Mouse (Mus musculus) CH12.LX (cell line): ENCODE data around the gene Uhrf1bp1. TPM values are rescaled to one million over a fixed set of nuclear protein-coding genes. Genes with fewer than 3 reads are reported as not detected.

ENCODE experiments used
- DNase-seq: peaks from one replicate; pipeline ENCODE4 v3.0.0-alpha.2; 2013; ENCODE audit errors: extremely low read depth
- H3K27ac ChIP-seq: 2 replicates; pipeline ENCODE4 v1.5.1; 2012; ENCODE audit warnings: low read depth, mild to moderate bottlenecking, control low read depth, moderate library complexity; ENCODE audit not compliant: insufficient read depth
- H3K27me3 ChIP-seq: replicated peaks from 2 replicates; pipeline ENCODE3; 2012; ENCODE audit warnings: inconsistent platforms
- H3K36me3 ChIP-seq, 2 experiments: replicated peaks in 1 of 2; 2 replicates each; pipeline versions ENCODE3 to v1.6.1; 2012; ENCODE audit warnings: inconsistent platforms in 1 of 2, low read length in 1 of 2, mild to moderate bottlenecking in 1 of 2, mixed read lengths in 1 of 2, moderate library complexity in 1 of 2; ENCODE audit not compliant: control insufficient read depth in 1 of 2, insufficient read depth in 1 of 2
- H3K4me1 ChIP-seq, 2 experiments: 2 replicates each; pipeline ENCODE4 v1.6.1; 2012; ENCODE audit warnings: inconsistent platforms in 1 of 2, moderate library complexity in 1 of 2; ENCODE audit not compliant: insufficient read depth in 2 of 2, control insufficient read depth in 1 of 2
- H3K4me2 ChIP-seq: 2 replicates; pipeline ENCODE4 v1.6.1; 2012; ENCODE audit warnings: low read depth, mild to moderate bottlenecking, control low read depth; ENCODE audit not compliant: poor library complexity, insufficient read depth, severe bottlenecking
- H3K4me3 ChIP-seq, 3 experiments: fragments of 150-350 bp in 1 of 3; sonication (generic) in 1 of 3; replicated peaks in 1 of 3; 2 replicates each; pipeline versions ENCODE3 to v1.5.1; 2011 to 2012; ENCODE audit warnings: low read depth in 2 of 3, low read length in 2 of 3, mild to moderate bottlenecking in 2 of 3, moderate library complexity in 2 of 3, control low read depth in 1 of 3, improper control_type of control experiment in 1 of 3, inconsistent platforms in 1 of 3, mixed read lengths in 1 of 3; ENCODE audit not compliant: poor library complexity in 1 of 3
- H3K79me2 ChIP-seq: replicated peaks from 2 replicates; pipeline ENCODE4 v1.6.1; 2012; ENCODE audit warnings: mild to moderate bottlenecking, moderate library complexity; ENCODE audit not compliant: control insufficient read depth, poor library complexity, insufficient read depth, severe bottlenecking; ENCODE audit errors: extremely low read depth
- H3K9ac ChIP-seq: 2 replicates; pipeline ENCODE4 v1.6.1; 2012; ENCODE audit warnings: low read depth, mild to moderate bottlenecking, control low read depth, moderate library complexity; ENCODE audit not compliant: insufficient read depth
- H3K9me3 ChIP-seq: replicated peaks from 2 replicates; pipeline ENCODE3; 2012; ENCODE audit warnings: low read length, inconsistent platforms, mixed read lengths
- BHLHE40 ChIP-seq: IDR thresholded peaks from 2 replicates; pipeline ENCODE4 v1.6.1; 2011; ENCODE audit warnings: mild to moderate bottlenecking, low read depth, low read length, improper control_type of control experiment
- CHD1 ChIP-seq: IDR thresholded peaks from 2 replicates; pipeline ENCODE4 v1.6.1; 2012; ENCODE audit warnings: low read depth, low read length, improper control_type of control experiment, inconsistent platforms
- IRF4 ChIP-seq: IDR thresholded peaks from 2 replicates; pipeline ENCODE4 v1.6.1; 2014; ENCODE audit warnings: low read depth, mild to moderate bottlenecking, inconsistent platforms, low read length, improper control_type of control experiment
- JUND ChIP-seq: conservative IDR thresholded peaks from 2 replicates; pipeline ENCODE4 v1.6.1; 2011; ENCODE audit warnings: low read depth, low read length, improper control_type of control experiment
- MEF2A ChIP-seq: IDR thresholded peaks from 2 replicates; pipeline ENCODE4 v1.6.1; 2014; ENCODE audit warnings: low read depth, mild to moderate bottlenecking, inconsistent platforms, low read length, improper control_type of control experiment, borderline replicate concordance
- MXI1 ChIP-seq: IDR thresholded peaks from 2 replicates; pipeline ENCODE4 v1.6.1; 2011; ENCODE audit warnings: mild to moderate bottlenecking, low read depth, low read length, improper control_type of control experiment
- NRF1 ChIP-seq: IDR thresholded peaks from 2 replicates; pipeline ENCODE4 v1.6.1; 2014; ENCODE audit warnings: low read depth, mild to moderate bottlenecking, inconsistent platforms, low read length, improper control_type of control experiment, moderate library complexity
- PAX5 ChIP-seq: IDR thresholded peaks from 2 replicates; pipeline ENCODE4 v1.6.1; 2012; ENCODE audit warnings: low read length, inconsistent platforms, mixed read lengths
- SIN3A ChIP-seq: IDR thresholded peaks from 2 replicates; pipeline ENCODE4 v1.6.1; 2012; ENCODE audit warnings: low read length, improper control_type of control experiment, inconsistent platforms
- UBTF ChIP-seq: IDR thresholded peaks from 2 replicates; pipeline ENCODE4 v1.6.1; 2012; ENCODE audit warnings: low read depth, mild to moderate bottlenecking, inconsistent platforms, low read length, improper control_type of control experiment, moderate library complexity
- USF2 ChIP-seq: conservative IDR thresholded peaks from 2 replicates; pipeline ENCODE4 v1.6.1; 2011; ENCODE audit warnings: low read depth, low read length, improper control_type of control experiment
- ZKSCAN1 ChIP-seq: IDR thresholded peaks from 2 replicates; pipeline ENCODE4 v1.6.1; 2012; ENCODE audit warnings: low read depth, inconsistent platforms, low read length, improper control_type of control experiment, borderline replicate concordance
- dilution Hi-C: fragments of 300-500 bp; cut with MboI; formaldehyde crosslinking; loops from 2 replicates; pipeline ENCODE4 v1.14.3; 2020; ENCODE audit warnings: low sequenced_read_pairs; ENCODE audit not compliant: extremely low pct_unique_long_range_greater_than_20kb, extremely low pct_ligation_motif_present
- in situ Hi-C: fragments of 300-500 bp; cut with MboI; formaldehyde crosslinking; loops from 3 replicates; pipeline ENCODE4 v1.14.3; 2019; ENCODE audit warnings: low sequenced_read_pairs, low pct_ligation_motif_present, low pct_unique_long_range_greater_than_20kb, mixed read lengths
- polyA plus RNA-seq: library from polyadenylated mRNA; unstranded; fragments of >175 nt; gene quantifications from 2 replicates; pipeline ENCODE4 v1.2.1, GENCODE M21; 2012; ENCODE audit warnings: low read depth; ENCODE audit not compliant: insufficient read length
- total RNA-seq, 2 experiments: library from RNA; depleted of rRNA; stranded (reverse); fragments of 300-350 nt in 1 of 2; fragments of >200 nt in 1 of 2; gene quantifications; 2 replicates each; pipeline ENCODE4 v1.2.3; 2012 to 2014

Gene Uhrf1bp1
- total and polyA plus RNA-seq, 3 experiments = 6.0 to 13.6 (median 13.1) TPM

DNA sequence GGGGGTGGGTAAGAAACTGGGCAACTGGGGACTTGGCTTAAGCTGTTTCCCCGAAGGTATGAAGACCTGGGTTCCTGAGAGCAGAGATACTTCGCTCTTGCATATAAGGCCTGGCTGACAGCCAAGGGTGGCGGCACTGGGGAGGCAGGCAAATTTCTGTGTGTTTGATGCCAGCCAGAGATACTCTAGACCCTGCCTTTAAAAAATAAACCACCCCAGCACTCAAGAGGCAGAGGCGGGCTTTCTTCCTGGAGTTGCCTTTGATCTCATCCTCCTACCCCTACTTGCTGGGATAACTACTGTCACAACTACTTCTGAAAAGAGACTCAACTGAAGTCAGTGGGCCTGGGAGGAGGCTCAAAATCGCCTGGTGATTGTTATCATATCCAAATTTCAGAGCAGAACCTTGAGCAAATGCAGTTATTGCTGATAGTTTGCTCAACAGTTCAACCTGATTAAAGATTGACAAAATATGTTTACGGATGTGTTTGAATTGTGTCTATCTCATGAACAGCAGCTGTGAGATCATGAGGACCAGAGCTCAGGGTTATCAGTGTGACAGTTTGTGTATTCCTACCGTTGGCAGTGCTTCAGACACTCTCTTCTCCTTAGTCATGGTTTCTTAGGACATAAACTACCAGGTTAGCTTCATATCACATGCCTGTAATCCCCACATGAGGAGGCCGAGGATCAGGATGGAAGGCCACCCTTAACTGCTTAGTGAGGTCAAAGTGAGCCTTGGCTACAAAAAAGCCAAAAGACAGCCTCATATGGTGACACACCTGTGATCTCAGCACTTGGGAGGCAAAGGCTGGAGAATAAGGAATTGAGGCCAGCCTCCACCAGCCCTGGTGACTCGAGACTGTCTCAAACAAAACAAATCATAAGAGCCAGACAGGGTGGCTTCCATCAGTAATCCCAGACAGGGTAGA, 34.6 kb upstream of the Uhrf1bp1 start:
- Histone ChIP-seq H3K79me2 (peaks cover 32% of the 10 kb centered on the region), H3K36me3 (peaks cover 0 to 4% of the 10 kb centered on the region in 2 experiments), H3K9ac (peak overlapping the region; percentile 46), H3K27me3 (no peaks in the 10 kb centered on the region), H3K9me3 (no peaks in the 10 kb centered on the region), H3K4me1 (peaks cover 8 to 52% of the 10 kb centered on the region in 2 experiments), H3K4me2 (peak overlapping the region; percentile 73), H3K4me3 (peak overlapping the region in 1 of 3 experiments; percentile 47), H3K27ac (peak overlapping the region; percentile 38)
- DNase-seq = no peak
- TF ChIP-seq MEF2A (no peak), SIN3A (0 out of 2 replicates have a peak, but pooled peaks have one; percentile 17), MXI1 (peak; percentile 14; the same call in 1 of the 2 replicates), CHD1 (no peak), ZKSCAN1 (no peak)
- dilution Hi-C loops (no loop called here), in situ Hi-C loops (no loop called here)

DNA sequence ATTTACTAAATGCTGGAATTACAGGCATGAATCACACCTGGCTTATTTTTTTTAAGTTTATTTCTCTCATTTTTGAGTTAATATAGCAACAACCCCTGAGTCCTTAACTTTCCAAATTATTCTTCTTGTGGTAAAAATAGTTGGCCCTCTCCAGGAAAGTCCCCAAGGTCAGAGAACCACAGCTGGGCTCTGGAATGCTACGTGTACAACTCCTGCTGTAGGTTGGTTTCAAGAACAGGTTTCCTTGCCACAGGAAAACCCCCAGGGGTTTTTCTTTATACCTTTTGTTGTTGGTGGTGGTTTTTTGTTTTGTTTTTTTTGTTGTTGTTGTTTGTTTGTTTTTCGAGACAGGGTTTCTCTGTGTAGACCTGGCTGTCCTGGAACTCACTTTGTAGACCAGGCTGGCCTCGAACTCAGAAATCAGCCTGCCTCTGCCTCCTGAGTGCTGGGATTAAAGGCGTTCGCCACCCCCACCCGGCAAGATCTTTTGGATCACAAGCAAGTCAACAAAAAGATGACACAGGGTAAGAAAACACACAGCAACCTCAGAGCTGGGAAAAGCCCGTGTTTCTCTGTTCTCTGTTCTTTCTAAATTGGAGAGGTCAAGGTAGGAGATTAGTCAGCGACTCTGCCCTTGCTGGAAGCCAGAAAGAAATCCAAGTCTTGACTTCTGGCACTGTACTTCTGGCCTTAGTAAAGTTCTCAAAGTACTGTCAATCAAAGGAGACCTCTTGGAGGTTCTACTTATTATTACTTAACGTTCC, 32.9 kb upstream of the Uhrf1bp1 start:
- TF ChIP-seq BHLHE40 (0 out of 2 replicates have a peak, but pooled peaks have one; percentile 11), USF2 (no peak), IRF4 (no peak), MXI1 (no peak), JUND (no peak), PAX5 (no peak), UBTF (no peak), NRF1 (no peak)
- peak overlapping the region; percentile 24; the same call in 1 of the 2 replicates for H3K4me2 ChIP-seq
- H3K4me3 ChIP-seq = no peak overlapping the region
- peaks cover 19% of the 10 kb centered on the region for H3K79me2 ChIP-seq
- DNase-seq = no peak
- no peak overlapping the region for H3K9ac ChIP-seq
- peaks cover 8 to 49% of the 10 kb centered on the region in 2 experiments for H3K4me1 ChIP-seq
- no peaks in the 10 kb centered on the region for H3K27me3 ChIP-seq
- dilution Hi-C loops (no loop called here), in situ Hi-C loops (no loop called here)
- H3K9me3 ChIP-seq = no peaks in the 10 kb centered on the region
- no peaks in the 10 kb centered on the region for H3K36me3 ChIP-seq
- no peak overlapping the region for H3K27ac ChIP-seq
